Mouse (Mus musculus): Measurements from ENCODE around the gene Gdf5. TPM values are rescaled to one million over a fixed set of nuclear protein-coding genes. Genes with fewer than 3 reads are reported as not detected.

The Gdf5 gene
- polyA plus RNA-seq, 1 experiment = not detected

DNA sequence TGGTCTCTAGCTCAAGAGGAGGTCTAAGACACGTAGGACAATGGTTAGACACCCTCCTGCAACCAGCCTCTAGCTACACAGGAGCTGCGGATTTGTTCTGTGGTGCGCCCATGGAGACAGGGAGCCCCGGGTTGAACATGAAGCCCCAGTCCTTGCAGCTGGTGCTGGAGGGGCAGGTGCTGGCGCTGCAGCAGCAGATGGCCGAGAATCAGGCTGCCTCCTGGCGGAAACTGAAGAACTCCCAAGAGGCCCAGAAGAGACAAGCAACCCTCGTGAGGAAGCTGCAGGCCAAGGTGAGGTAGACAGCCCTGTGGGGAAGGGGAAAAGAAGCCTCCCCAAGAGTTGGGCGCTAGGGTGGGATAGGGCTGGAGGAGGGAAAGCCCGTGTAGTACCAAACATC lies 16.7 kb upstream of the Gdf5 start:
- peaks cover 54% of the 10 kb centered on the region for H3K36me3 ChIP-seq (replicated peaks; ENCODE audit: low read length)
- TF ChIP-seq GATA1 (IDR thresholded peaks at IDR 0.05; ENCODE audit: borderline replicate concordance, low read length) (no peak), FLI1 (IDR thresholded peaks at IDR 0.05; ENCODE audit: low read length) (no peak)
- H3K4me1 ChIP-seq = peaks cover 18% of the 10 kb centered on the region

GRCm38 (mm10) chr2:155959981-155960380 lies 14.8 kb upstream of the Gdf5 start:
- Histone ChIP-seq H3K4me1 (peaks cover 14% of the 10 kb centered on the region), H3K36me3 (replicated peaks; ENCODE audit: low read length) (peaks cover 37% of the 10 kb centered on the region), H3K4me3 (replicated peaks) (no peak overlapping the region), H3K27me3 (replicated peaks) (no peaks in the 10 kb centered on the region), H3K9me3 (no peaks in the 10 kb centered on the region)
- TF ChIP-seq FLI1 (IDR thresholded peaks at IDR 0.05; ENCODE audit: low read length) (no peak), GATA1 (IDR thresholded peaks at IDR 0.05; ENCODE audit: borderline replicate concordance, low read length) (no peak)

More for the DNA sequence above, 16.7 kb upstream of the Gdf5 start:
- Histone ChIP-seq H3K27me3 (replicated peaks) (no peaks in the 10 kb centered on the region), H3K9me3 (no peaks in the 10 kb centered on the region), H3K4me3 (replicated peaks) (no peak overlapping the region)

- Histone ChIP-seq H3K9me3 (no peaks in the 10 kb centered on the region), H3K27me3 (replicated peaks) (peaks cover 2% of the 10 kb centered on the region), H3K4me3 (replicated peaks) (peak within 1 kb of the TSS; percentile 98), H3K4me1 (peaks cover 28% of the 10 kb centered on the region), H3K36me3 (replicated peaks; ENCODE audit: low read length) (peaks cover 5% of the 10 kb centered on the region)
- TF ChIP-seq GATA1 (IDR thresholded peaks at IDR 0.05; ENCODE audit: borderline replicate concordance, low read length) (no peak), FLI1 (IDR thresholded peaks at IDR 0.05; ENCODE audit: low read length) (no peak)
Observed at GRCm38 (mm10) chr2:155956134-155957059, 11.2 kb upstream of the Gdf5 start, which contains the start of gene Cep250. Gene Cep250 (plus strand): TSS chr2:155956458.

- Histone ChIP-seq H3K27me3 (replicated peaks) (peaks cover 2% of the 10 kb centered on the region), H3K4me3 (replicated peaks) (peak overlapping the region; percentile 76), H3K36me3 (replicated peaks; ENCODE audit: low read length) (no peaks in the 10 kb centered on the region), H3K4me1 (peaks cover 34% of the 10 kb centered on the region), H3K9me3 (no peaks in the 10 kb centered on the region)
- TF ChIP-seq GATA1 (IDR thresholded peaks at IDR 0.05; ENCODE audit: borderline replicate concordance, low read length) = no peak
- TF ChIP-seq FLI1 (IDR thresholded peaks at IDR 0.05; ENCODE audit: low read length) = no peak
Observed at GRCm38 (mm10) chr2:155952006-155952405, 6.8 kb upstream of the Gdf5 start.

GRCm38 (mm10) chr2:155949362-155949761 lies 4.2 kb upstream of the Gdf5 start:
- Histone ChIP-seq H3K4me3 (replicated peaks) (no peak overlapping the region), H3K9me3 (no peaks in the 10 kb centered on the region), H3K27me3 (replicated peaks) (peaks cover 9% of the 10 kb centered on the region), H3K4me1 (peaks cover 42% of the 10 kb centered on the region), H3K36me3 (replicated peaks; ENCODE audit: low read length) (no peaks in the 10 kb centered on the region)
- TF ChIP-seq GATA1 (IDR thresholded peaks at IDR 0.05; ENCODE audit: borderline replicate concordance, low read length) (no peak), FLI1 (IDR thresholded peaks at IDR 0.05; ENCODE audit: low read length) (no peak)

- no peaks in the 10 kb centered on the region for H3K36me3 ChIP-seq (replicated peaks; ENCODE audit: low read length)
- peak overlapping the region; percentile 19 for H3K4me3 ChIP-seq (replicated peaks)
- peaks cover 42% of the 10 kb centered on the region for H3K4me1 ChIP-seq
- peaks cover 11% of the 10 kb centered on the region for H3K27me3 ChIP-seq (replicated peaks)
- TF ChIP-seq FLI1 (IDR thresholded peaks at IDR 0.05; ENCODE audit: low read length) (no peak), GATA1 (IDR thresholded peaks at IDR 0.05; ENCODE audit: borderline replicate concordance, low read length) (no peak)
- no peaks in the 10 kb centered on the region for H3K9me3 ChIP-seq
Observed at GRCm38 (mm10) chr2:155947390-155948002, 2.3 kb upstream of the Gdf5 start.

DNA sequence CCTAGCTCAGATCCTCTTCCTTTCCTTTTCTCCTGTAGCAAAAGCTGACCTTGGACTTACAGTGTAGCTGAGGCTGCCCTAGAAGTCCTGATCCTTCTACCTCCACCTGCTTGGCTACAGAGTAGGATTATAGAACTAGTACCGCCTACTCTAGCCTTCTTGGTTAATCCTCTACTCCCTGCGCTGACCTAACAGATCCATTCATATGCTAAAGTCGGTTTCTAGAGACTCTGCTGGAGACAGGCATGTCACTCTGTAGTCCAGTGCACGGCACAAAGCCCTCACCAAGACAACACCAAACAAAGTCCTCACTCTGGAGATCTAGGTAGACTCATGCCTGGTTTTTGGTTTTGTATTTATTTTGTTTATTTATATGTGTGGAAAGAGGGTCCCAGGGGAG lies 1.3 kb upstream of the Gdf5 start:
- peak overlapping the region; percentile 5 for H3K4me3 ChIP-seq (replicated peaks)
- no peaks in the 10 kb centered on the region for H3K9me3 ChIP-seq
- H3K27me3 ChIP-seq (replicated peaks) = peaks cover 15% of the 10 kb centered on the region
- no peaks in the 10 kb centered on the region for H3K36me3 ChIP-seq (replicated peaks; ENCODE audit: low read length)
- H3K4me1 ChIP-seq = peaks cover 38% of the 10 kb centered on the region
- no peak for TF ChIP-seq GATA1 (IDR thresholded peaks at IDR 0.05; ENCODE audit: borderline replicate concordance, low read length)
- no peak for TF ChIP-seq FLI1 (IDR thresholded peaks at IDR 0.05; ENCODE audit: low read length)

DNA sequence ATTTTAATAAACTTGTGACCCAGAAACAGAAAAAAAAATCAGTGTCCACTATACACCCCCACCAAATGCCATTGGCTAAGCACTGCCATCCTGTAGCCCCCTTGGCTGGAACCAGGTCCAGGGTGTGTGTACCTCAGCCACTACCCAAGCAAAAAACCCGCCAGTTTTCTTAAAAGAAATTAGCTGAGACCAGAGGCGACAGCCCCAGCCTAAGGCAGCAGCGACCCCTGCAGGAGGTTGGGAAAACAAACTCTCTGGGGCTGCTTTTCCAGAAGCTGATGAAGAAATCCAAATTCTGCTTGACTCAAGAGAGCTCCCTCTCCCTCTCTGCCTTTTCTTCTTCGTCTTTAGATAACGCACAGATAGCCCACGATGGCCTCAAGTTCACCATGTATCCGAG lies 902 bp upstream of the Gdf5 start:
- H3K27me3 ChIP-seq (replicated peaks) = peaks cover 16% of the 10 kb centered on the region
- no peaks in the 10 kb centered on the region for H3K9me3 ChIP-seq
- peaks cover 38% of the 10 kb centered on the region for H3K4me1 ChIP-seq
- TF ChIP-seq FLI1 (IDR thresholded peaks at IDR 0.05; ENCODE audit: low read length) (no peak), GATA1 (IDR thresholded peaks at IDR 0.05; ENCODE audit: borderline replicate concordance, low read length) (no peak)
- no peaks in the 10 kb centered on the region for H3K36me3 ChIP-seq (replicated peaks; ENCODE audit: low read length)
- peak overlapping the region; percentile 5 for H3K4me3 ChIP-seq (replicated peaks)

DNA sequence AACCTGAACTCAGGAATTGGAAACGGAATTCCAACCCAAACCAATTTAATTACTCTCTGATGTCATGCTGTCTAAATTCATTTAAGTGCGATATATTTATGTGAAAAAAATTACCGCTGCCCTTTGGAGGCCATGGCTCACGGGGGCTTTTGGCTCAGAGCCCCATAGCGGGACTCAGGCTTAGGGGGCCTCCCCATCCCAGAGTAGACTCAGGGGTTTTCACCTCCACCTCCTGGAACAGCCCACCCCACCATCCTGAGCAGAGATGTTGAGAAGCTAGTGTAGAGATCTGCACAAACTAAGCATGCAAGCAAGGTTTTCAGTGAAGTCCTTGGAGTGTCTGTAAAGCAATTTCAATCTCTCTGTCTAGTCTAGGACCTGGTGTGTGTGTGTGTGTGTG lies 413 bp upstream of the Gdf5 start:
- Histone ChIP-seq H3K4me3 (replicated peaks) (no peak overlapping the region), H3K36me3 (replicated peaks; ENCODE audit: low read length) (no peaks in the 10 kb centered on the region), H3K27me3 (replicated peaks) (peaks cover 16% of the 10 kb centered on the region), H3K9me3 (no peaks in the 10 kb centered on the region), H3K4me1 (peaks cover 38% of the 10 kb centered on the region)
- TF ChIP-seq GATA1 (IDR thresholded peaks at IDR 0.05; ENCODE audit: borderline replicate concordance, low read length) (no peak), FLI1 (IDR thresholded peaks at IDR 0.05; ENCODE audit: low read length) (no peak)

- no peaks in the 10 kb centered on the region for H3K9me3 ChIP-seq
- H3K4me3 ChIP-seq (replicated peaks) = no peak overlapping the region
- H3K36me3 ChIP-seq (replicated peaks; ENCODE audit: low read length) = no peaks in the 10 kb centered on the region
- peaks cover 19% of the 10 kb centered on the region for H3K27me3 ChIP-seq (replicated peaks)
- peaks cover 41% of the 10 kb centered on the region for H3K4me1 ChIP-seq
- TF ChIP-seq FLI1 (IDR thresholded peaks at IDR 0.05; ENCODE audit: low read length) (no peak), GATA1 (IDR thresholded peaks at IDR 0.05; ENCODE audit: borderline replicate concordance, low read length) (no peak)
Observed at GRCm38 (mm10) chr2:155944685-155945084, 482 bp downstream of the Gdf5 start.

Measured in megakaryocyte, embryonic 14.5 days (primary cell).